Mouse (Mus musculus) heart, adult 2 months (tissue): ENCODE measurements around the gene Ccna1.

Experiments
- CTCF ChIP-seq: fragments of 200-600 bp; IDR thresholded peaks from 2 replicates; pipeline ENCODE4 v1.8.1; 2022; ENCODE audit warnings: antibody characterized with exemption, mild to moderate bottlenecking, moderate library complexity
- EP300 ChIP-seq: fragments of 200-500 bp; IDR thresholded peaks from 2 replicates; pipeline ENCODE4 v1.6.1; 2011; ENCODE audit warnings: low read depth, low read length, control low read depth; ENCODE audit not compliant: insufficient read depth

- TF ChIP-seq CTCF (no peak), EP300 (no peak)
These were observed 1.1 kb downstream of the Ccna1 start for GRCm38 (mm10) chr3:55054231-55054630.
